Mouse (Mus musculus) CH12.LX (cell line): Measurements from ENCODE around the gene Btbd19. TPM values are rescaled to one million over a fixed set of nuclear protein-coding genes. Genes with fewer than 3 reads are reported as not detected.
A peak's percentile ranks its signal among the peaks of the same experiment; 100 is the strongest.

Experiments used
- DNase-seq: peaks from one replicate; pipeline ENCODE4 v3.0.0-alpha.2; 2013; ENCODE audit errors: extremely low read depth
- H3K27ac ChIP-seq: 2 replicates; pipeline ENCODE4 v1.5.1; 2012; ENCODE audit warnings: low read depth, mild to moderate bottlenecking, control low read depth, moderate library complexity; ENCODE audit not compliant: insufficient read depth
- H3K27me3 ChIP-seq: replicated peaks from 2 replicates; pipeline ENCODE3; 2012; ENCODE audit warnings: inconsistent platforms
- H3K36me3 ChIP-seq, 2 experiments: replicated peaks in 1 of 2; 2 replicates each; pipeline versions ENCODE3 to v1.6.1; 2012; ENCODE audit warnings: inconsistent platforms in 1 of 2, low read length in 1 of 2, mild to moderate bottlenecking in 1 of 2, mixed read lengths in 1 of 2, moderate library complexity in 1 of 2; ENCODE audit not compliant: control insufficient read depth in 1 of 2, insufficient read depth in 1 of 2
- H3K4me1 ChIP-seq, 2 experiments: 2 replicates each; pipeline ENCODE4 v1.6.1; 2012; ENCODE audit warnings: inconsistent platforms in 1 of 2, moderate library complexity in 1 of 2; ENCODE audit not compliant: insufficient read depth in 2 of 2, control insufficient read depth in 1 of 2
- H3K4me2 ChIP-seq: 2 replicates; pipeline ENCODE4 v1.6.1; 2012; ENCODE audit warnings: low read depth, mild to moderate bottlenecking, control low read depth; ENCODE audit not compliant: poor library complexity, insufficient read depth, severe bottlenecking
- H3K4me3 ChIP-seq, 3 experiments: fragments of 150-350 bp in 1 of 3; sonication (generic) in 1 of 3; replicated peaks in 1 of 3; 2 replicates each; pipeline versions ENCODE3 to v1.5.1; 2011 to 2012; ENCODE audit warnings: low read depth in 2 of 3, low read length in 2 of 3, mild to moderate bottlenecking in 2 of 3, moderate library complexity in 2 of 3, control low read depth in 1 of 3, improper control_type of control experiment in 1 of 3, inconsistent platforms in 1 of 3, mixed read lengths in 1 of 3; ENCODE audit not compliant: poor library complexity in 1 of 3
- H3K79me2 ChIP-seq: replicated peaks from 2 replicates; pipeline ENCODE4 v1.6.1; 2012; ENCODE audit warnings: mild to moderate bottlenecking, moderate library complexity; ENCODE audit not compliant: control insufficient read depth, poor library complexity, insufficient read depth, severe bottlenecking; ENCODE audit errors: extremely low read depth
- H3K9ac ChIP-seq: 2 replicates; pipeline ENCODE4 v1.6.1; 2012; ENCODE audit warnings: low read depth, mild to moderate bottlenecking, control low read depth, moderate library complexity; ENCODE audit not compliant: insufficient read depth
- H3K9me3 ChIP-seq: replicated peaks from 2 replicates; pipeline ENCODE3; 2012; ENCODE audit warnings: low read length, inconsistent platforms, mixed read lengths
- CHD2 ChIP-seq: IDR thresholded peaks from 2 replicates; pipeline ENCODE4 v1.6.1; 2011; ENCODE audit warnings: low read length, improper control_type of control experiment
- CTCF ChIP-seq, 2 experiments: IDR thresholded peaks in 1 of 2; conservative IDR thresholded peaks in 1 of 2; 2 replicates each; pipeline ENCODE4 v1.5.1; 2011 to 2012; ENCODE audit warnings: low read depth in 2 of 2, low read length in 2 of 2, improper control_type of control experiment in 1 of 2, inconsistent platforms in 1 of 2, mild to moderate bottlenecking in 1 of 2, moderate library complexity in 1 of 2
- E2F4 ChIP-seq: IDR thresholded peaks from 2 replicates; pipeline ENCODE4 v1.6.1; 2011; ENCODE audit warnings: low read depth, low read length, improper control_type of control experiment; ENCODE audit not compliant: insufficient replicate concordance
- ELF1 ChIP-seq: IDR thresholded peaks from 2 replicates; pipeline ENCODE4 v1.6.1; 2014; ENCODE audit warnings: low read depth, mild to moderate bottlenecking, inconsistent platforms, low read length, improper control_type of control experiment
- EP300 ChIP-seq: IDR thresholded peaks from 2 replicates; pipeline ENCODE4 v1.6.1; 2011; ENCODE audit warnings: low read length, improper control_type of control experiment
- HCFC1 ChIP-seq: IDR thresholded peaks from 2 replicates; pipeline ENCODE4 v1.6.1; 2012; ENCODE audit warnings: low read depth, mild to moderate bottlenecking, inconsistent platforms, low read length, improper control_type of control experiment
- IRF4 ChIP-seq: IDR thresholded peaks from 2 replicates; pipeline ENCODE4 v1.6.1; 2014; ENCODE audit warnings: low read depth, mild to moderate bottlenecking, inconsistent platforms, low read length, improper control_type of control experiment
- JUND ChIP-seq: conservative IDR thresholded peaks from 2 replicates; pipeline ENCODE4 v1.6.1; 2011; ENCODE audit warnings: low read depth, low read length, improper control_type of control experiment
- KAT2A ChIP-seq: IDR thresholded peaks from 2 replicates; pipeline ENCODE4 v1.6.1; 2012; ENCODE audit warnings: low read length, improper control_type of control experiment, inconsistent platforms; ENCODE audit not compliant: insufficient replicate concordance
- MAX ChIP-seq: IDR thresholded peaks from 2 replicates; pipeline ENCODE4 v1.6.1; 2011; ENCODE audit warnings: low read length, improper control_type of control experiment
- MAZ ChIP-seq: IDR thresholded peaks from 2 replicates; pipeline ENCODE4 v1.6.1; 2012; ENCODE audit warnings: low read depth, mild to moderate bottlenecking, inconsistent platforms, low read length, improper control_type of control experiment, moderate library complexity
- MXI1 ChIP-seq: IDR thresholded peaks from 2 replicates; pipeline ENCODE4 v1.6.1; 2011; ENCODE audit warnings: mild to moderate bottlenecking, low read depth, low read length, improper control_type of control experiment
- NRF1 ChIP-seq: IDR thresholded peaks from 2 replicates; pipeline ENCODE4 v1.6.1; 2014; ENCODE audit warnings: low read depth, mild to moderate bottlenecking, inconsistent platforms, low read length, improper control_type of control experiment, moderate library complexity
- RAD21 ChIP-seq: IDR thresholded peaks from 2 replicates; pipeline ENCODE4 v1.6.1; 2011; ENCODE audit warnings: low read depth, mild to moderate bottlenecking, low read length, improper control_type of control experiment, moderate library complexity
- SIN3A ChIP-seq: IDR thresholded peaks from 2 replicates; pipeline ENCODE4 v1.6.1; 2012; ENCODE audit warnings: low read length, improper control_type of control experiment, inconsistent platforms
- SMC3 ChIP-seq: IDR thresholded peaks from 2 replicates; pipeline ENCODE4 v1.6.1; 2011; ENCODE audit warnings: low read depth, low read length, improper control_type of control experiment
- TBP ChIP-seq: conservative IDR thresholded peaks from 2 replicates; pipeline ENCODE4 v1.6.1; 2011; ENCODE audit warnings: low read depth, low read length, improper control_type of control experiment
- UBTF ChIP-seq: IDR thresholded peaks from 2 replicates; pipeline ENCODE4 v1.6.1; 2012; ENCODE audit warnings: low read depth, mild to moderate bottlenecking, inconsistent platforms, low read length, improper control_type of control experiment, moderate library complexity
- ZKSCAN1 ChIP-seq: IDR thresholded peaks from 2 replicates; pipeline ENCODE4 v1.6.1; 2012; ENCODE audit warnings: low read depth, inconsistent platforms, low read length, improper control_type of control experiment, borderline replicate concordance
- dilution Hi-C: fragments of 300-500 bp; cut with MboI; formaldehyde crosslinking; loops from 2 replicates; pipeline ENCODE4 v1.14.3; 2020; ENCODE audit warnings: low sequenced_read_pairs; ENCODE audit not compliant: extremely low pct_unique_long_range_greater_than_20kb, extremely low pct_ligation_motif_present
- in situ Hi-C: fragments of 300-500 bp; cut with MboI; formaldehyde crosslinking; loops from 3 replicates; pipeline ENCODE4 v1.14.3; 2019; ENCODE audit warnings: low sequenced_read_pairs, low pct_ligation_motif_present, low pct_unique_long_range_greater_than_20kb, mixed read lengths
- polyA plus RNA-seq: library from polyadenylated mRNA; unstranded; fragments of >175 nt; gene quantifications from 2 replicates; pipeline ENCODE4 v1.2.1, GENCODE M21; 2012; ENCODE audit warnings: low read depth; ENCODE audit not compliant: insufficient read length
- total RNA-seq, 2 experiments: library from RNA; depleted of rRNA; stranded (reverse); fragments of 300-350 nt in 1 of 2; fragments of >200 nt in 1 of 2; gene quantifications; 2 replicates each; pipeline ENCODE4 v1.2.3; 2012 to 2014

The Btbd19 gene
- total and polyA plus RNA-seq, 3 experiments = 31.5 to 51.1 (median 36.3) TPM

- no peak overlapping the region for H3K4me2 ChIP-seq
- in situ Hi-C loops = no loop called here
- H3K79me2 ChIP-seq = peaks cover 8% of the 10 kb centered on the region; the same call in 1 of the 2 replicates
- no peak overlapping the region for H3K4me3 ChIP-seq
- no peaks in the 10 kb centered on the region for H3K27me3 ChIP-seq
- DNase-seq = no peak
- H3K27ac ChIP-seq = no peak overlapping the region
- H3K4me1 ChIP-seq = peaks cover 5 to 27% of the 10 kb centered on the region in 2 experiments; a peak in 3 of 4 replicates
- TF ChIP-seq NRF1 (no peak), ELF1 (no peak), SIN3A (no peak), E2F4 (no peak), IRF4 (no peak), MAZ (no peak)
- H3K9ac ChIP-seq = no peak overlapping the region
- H3K36me3 ChIP-seq = peaks cover 5 to 33% of the 10 kb centered on the region in 2 experiments
- H3K9me3 ChIP-seq = no peaks in the 10 kb centered on the region
- dilution Hi-C loops = no loop called here
Measured at GRCm38 (mm10) chr4:117117931-117118330, 7.6 kb downstream of the Btbd19 start.

- no peak overlapping the region for H3K9ac ChIP-seq
- peaks cover 5 to 33% of the 10 kb centered on the region in 2 experiments for H3K36me3 ChIP-seq
Measured at GRCm38 (mm10) chr4:117115592-117115991, 9.9 kb downstream of the Btbd19 start.

GRCm38 (mm10) chr4:117113237-117113636, 12.3 kb downstream of the Btbd19 start:
- dilution Hi-C loops (no loop called here), in situ Hi-C loops (no loop called here)
- Histone ChIP-seq H3K27ac (no peak overlapping the region), H3K9ac (no peak overlapping the region), H3K4me2 (no peak overlapping the region), H3K4me1 (peaks cover 0 to 11% of the 10 kb centered on the region in 2 experiments; a peak in 2 of 4 replicates), H3K4me3 (no peak overlapping the region), H3K9me3 (no peaks in the 10 kb centered on the region), H3K79me2 (no peaks in the 10 kb centered on the region), H3K36me3 (peaks cover 5 to 23% of the 10 kb centered on the region in 2 experiments), H3K27me3 (no peaks in the 10 kb centered on the region)
- TF ChIP-seq SMC3 (peak; percentile 14), HCFC1 (no peak), MAX (no peak), CTCF (conservative IDR thresholded peaks at IDR 0.05 in 1 of 2, IDR thresholded peaks at IDR 0.05 in 1 of 2; ENCODE audit: low read depth in 2 of 2, low read length in 2 of 2) (peak; percentile 10 to 43; a peak in 2 of 4 replicates), RAD21 (no peak; the same call in 1 of the 2 replicates), TBP (no peak), JUND (no peak), UBTF (no peak)
- DNase-seq = no peak

More at GRCm38 (mm10) chr4:117115592-117115991, 9.9 kb downstream of the Btbd19 start:
- Histone ChIP-seq H3K27me3 (no peaks in the 10 kb centered on the region), H3K4me3 (no peak overlapping the region), H3K27ac (no peak overlapping the region), H3K4me1 (peaks cover 0 to 15% of the 10 kb centered on the region in 2 experiments; a peak in 2 of 4 replicates), H3K79me2 (peaks cover 8% of the 10 kb centered on the region; the same call in 1 of the 2 replicates), H3K4me2 (no peak overlapping the region), H3K9me3 (no peaks in the 10 kb centered on the region)
- DNase-seq = no peak
- dilution Hi-C loops (no loop called here), in situ Hi-C loops (no loop called here)
- TF ChIP-seq RAD21 = no peak
- TF ChIP-seq EP300 = no peak
- TF ChIP-seq KAT2A = no peak
- no peak for TF ChIP-seq SIN3A
- TF ChIP-seq MAX = no peak
- TF ChIP-seq MXI1 = no peak
- TF ChIP-seq ZKSCAN1 = no peak
- TF ChIP-seq JUND = no peak
- no peak for TF ChIP-seq CHD2
- TF ChIP-seq CTCF (conservative IDR thresholded peaks at IDR 0.05 in 1 of 2, IDR thresholded peaks at IDR 0.05 in 1 of 2; ENCODE audit: low read depth in 2 of 2, low read length in 2 of 2) = no peak
